ENCODE assay signal across 11 mouse cellular contexts in the genomic region with DNA sequence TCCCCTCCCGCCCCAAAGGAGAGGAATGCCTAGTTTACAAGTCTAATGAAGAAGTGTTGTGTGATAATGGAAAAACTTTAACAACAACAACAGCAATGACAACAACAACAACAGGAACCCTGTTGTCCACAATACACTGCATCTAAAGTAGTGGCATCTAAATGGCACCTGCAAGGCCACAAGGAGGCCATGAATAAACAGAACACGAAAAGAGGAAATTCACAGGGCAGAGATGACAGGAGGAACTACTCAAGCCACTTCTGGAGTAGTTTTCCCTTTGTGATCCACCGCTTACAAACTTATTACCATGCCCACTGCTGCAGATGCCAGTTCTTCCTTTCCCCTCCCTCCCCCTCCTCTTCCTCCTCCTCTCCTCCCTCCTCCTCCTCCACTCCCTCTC.
DNase-seq lines count a peak whose midpoint lies in the region; ATAC-seq and TF ChIP-seq lines count a peak whose summit lies in the region.
"Had no signal": no experiment of that assay in that cellular context is flagged by ENCODE, and none has a peak within 500 bp of the region (broad histone marks: within the 10 kb centered on the region; RNA-seq: fewer than 3 reads in every experiment).

No protein-coding gene starts in this region.

- no peak for TF ChIP-seq POLR2A in bone marrow, adult 2 months (IDR thresholded peaks at IDR 0.05; ENCODE audit: borderline replicate concordance, control insufficient read depth, low read depth, low read length)

- no peak overlapping the region for H3K9ac ChIP-seq in forebrain, embryonic 13.5 days
- H3K9ac ChIP-seq in forebrain, embryonic 12.5 days: no peak overlapping the region
- H3K9ac ChIP-seq in kidney, postnatal 0 days (ENCODE audit: low read depth, low read length): no peak overlapping the region
- H3K9ac ChIP-seq in limb, embryonic 15.5 days: no peak overlapping the region
- H3K9ac ChIP-seq: hindbrain, embryonic 14.5 days had no signal

- no peak for DNase-seq in kidney, postnatal 0 days (ENCODE audit: low spot score)
- DNase-seq in kidney, postnatal 4 days: no peak
- no peak for DNase-seq in left cerebral cortex, postnatal 25 days (ENCODE audit: low spot score in 2 of 2)
- DNase-seq in left cerebral cortex, adult 11 months (ENCODE audit: low spot score): no peak
- DNase-seq: layer of hippocampus, adult 9-11 months had no signal

- no peaks in the 10 kb centered on the region for H3K36me3 ChIP-seq in forebrain, embryonic 13.5 days (ENCODE audit: poor library complexity, severe bottlenecking)
- H3K36me3 ChIP-seq in forebrain, embryonic 12.5 days (replicated peaks): no peaks in the 10 kb centered on the region
- no peaks in the 10 kb centered on the region for H3K36me3 ChIP-seq in kidney, postnatal 0 days (ENCODE audit: insufficient read depth, low read length)
- no peaks in the 10 kb centered on the region for H3K36me3 ChIP-seq in limb, embryonic 15.5 days

- peak; percentile 14; the same call in 1 of the 2 replicates for TF ChIP-seq CTCF in kidney, postnatal 0 days (IDR thresholded peaks at IDR 0.05; ENCODE audit: low read depth)
- no peak for TF ChIP-seq CTCF in bone marrow, adult 2 months (IDR thresholded peaks at IDR 0.05; ENCODE audit: control insufficient read depth, insufficient read depth, low read length)

- peaks cover 9% of the 10 kb centered on the region; the same call in 1 of the 2 replicates for H3K4me1 ChIP-seq in forebrain, embryonic 13.5 days
- H3K4me1 ChIP-seq in forebrain, embryonic 12.5 days: peaks cover 9% of the 10 kb centered on the region
- 0 out of 2 replicates have a peak, but pooled peaks cover 11% of the 10 kb centered on the region for H3K4me1 ChIP-seq in kidney, postnatal 0 days (replicated peaks; ENCODE audit: insufficient read depth, low read length)
- H3K4me1 ChIP-seq in bone marrow, adult 2 months (ENCODE audit: control insufficient read depth, insufficient read depth, low read length): no peaks in the 10 kb centered on the region; the same call in 1 of the 2 replicates
- peaks cover 26% of the 10 kb centered on the region for H3K4me1 ChIP-seq in limb, embryonic 15.5 days

- intact Hi-C loops in left cerebral cortex, postnatal 25 days (cut with DNase I): no loop called here

- no peak for ATAC-seq in forebrain, embryonic 13.5 days
- no peak for ATAC-seq in forebrain, embryonic 12.5 days (ENCODE audit: low FRiP score)
- ATAC-seq in kidney, postnatal 0 days (replicated peaks; ENCODE audit: low FRiP score, low read depth): no peak
- ATAC-seq in limb, embryonic 15.5 days (ENCODE audit: insufficient number of reproducible peaks, low FRiP score, low TSS enrichment, low read depth): no peak

- no peak overlapping the region for H3K27ac ChIP-seq in forebrain, embryonic 13.5 days
- H3K27ac ChIP-seq in forebrain, embryonic 12.5 days: no peak overlapping the region
- H3K27ac ChIP-seq in kidney, postnatal 0 days: 0 out of 2 replicates have a peak overlapping the region, but pooled peaks have one; percentile 6
- peak overlapping the region; percentile 70 for H3K27ac ChIP-seq in bone marrow, adult 2 months (ENCODE audit: control insufficient read depth, insufficient read depth, low read depth, low read length, poor library complexity)
- H3K27ac ChIP-seq in limb, embryonic 15.5 days: peak overlapping the region; percentile 50; the same call in 1 of the 2 replicates
- H3K27ac ChIP-seq: hindbrain, embryonic 14.5 days had no signal

- no peaks in the 10 kb centered on the region for H3K9me3 ChIP-seq in forebrain, embryonic 13.5 days (replicated peaks)
- H3K9me3 ChIP-seq in forebrain, embryonic 12.5 days: no peaks in the 10 kb centered on the region
- H3K9me3 ChIP-seq in kidney, postnatal 0 days (replicated peaks; ENCODE audit: low read length): no peaks in the 10 kb centered on the region
- H3K9me3 ChIP-seq in limb, embryonic 15.5 days: no peaks in the 10 kb centered on the region

- H3K4me2 ChIP-seq in forebrain, embryonic 13.5 days: 0 out of 2 replicates have a peak overlapping the region, but pooled peaks have one; percentile 1
- no peak overlapping the region for H3K4me2 ChIP-seq in forebrain, embryonic 12.5 days
- no peak overlapping the region for H3K4me2 ChIP-seq in kidney, postnatal 0 days (ENCODE audit: low read length)
- H3K4me2 ChIP-seq in limb, embryonic 15.5 days: peak overlapping the region; percentile 19; the same call in 1 of the 2 replicates
- H3K4me2 ChIP-seq: hindbrain, embryonic 14.5 days had no signal

- no peak overlapping the region for H3K4me3 ChIP-seq in forebrain, embryonic 13.5 days
- no peak overlapping the region for H3K4me3 ChIP-seq in forebrain, embryonic 12.5 days (replicated peaks)
- H3K4me3 ChIP-seq in kidney, postnatal 0 days (replicated peaks; ENCODE audit: low read depth, low read length): no peak overlapping the region
- H3K4me3 ChIP-seq in bone marrow, adult 2 months (replicated peaks; ENCODE audit: control insufficient read depth, low read depth, low read length): peak overlapping the region; percentile 38
- no peak overlapping the region for H3K4me3 ChIP-seq in limb, embryonic 15.5 days
- H3K4me3 ChIP-seq: erythroblast, embryonic 14.5 days had no signal

- H3K27me3 ChIP-seq in forebrain, embryonic 13.5 days: no peaks in the 10 kb centered on the region
- H3K27me3 ChIP-seq in forebrain, embryonic 12.5 days: no peaks in the 10 kb centered on the region
- H3K27me3 ChIP-seq in kidney, postnatal 0 days (ENCODE audit: insufficient read depth, low read length): no peaks in the 10 kb centered on the region
- H3K27me3 ChIP-seq in limb, embryonic 15.5 days: no peaks in the 10 kb centered on the region

- WGBS in forebrain, embryonic 13.5 days: 26% methylated on average over 3 of the region's 3 CpGs
- 20% methylated on average over 3 of the region's 3 CpGs for WGBS in forebrain, embryonic 12.5 days
- 15% methylated on average over 3 of the region's 3 CpGs for WGBS in kidney, postnatal 0 days
- 25% methylated on average over 3 of the region's 3 CpGs for WGBS in bone marrow, adult 2 months
- WGBS in limb, embryonic 15.5 days: 5% methylated on average over 3 of the region's 3 CpGs

Comparison
In these comparisons a context has a peak if more than half of its experiments do, and no peak if none do; other contexts are left out.
1. H3K4me2 ChIP-seq: peak in forebrain, embryonic 13.5 days (single experiment) and limb, embryonic 15.5 days (single experiment); none in forebrain, embryonic 12.5 days (single experiment) and kidney, postnatal 0 days (single experiment).
2. H3K27ac ChIP-seq: peak in kidney, postnatal 0 days (single experiment), bone marrow, adult 2 months (single experiment) and limb, embryonic 15.5 days (single experiment); none in forebrain, embryonic 13.5 days (single experiment) and forebrain, embryonic 12.5 days (single experiment).